Mouse (Mus musculus) liver, embryonic 16.5 days (tissue): ENCODE measurements around the gene Snai3. TPM values are rescaled to one million over a fixed set of nuclear protein-coding genes. Genes with fewer than 3 reads are reported as not detected.

Source experiments
- ATAC-seq: fragments of 200-750 bp; cut with Nextera tagmentation; 2 replicates; pipeline ENCODE4 v1.8.0; 2017; ENCODE audit warnings: low read depth, mild to moderate bottlenecking, moderate number of reproducible peaks, moderate library complexity
- H3K27ac ChIP-seq: fragments of 300-500 bp; sonication (generic); 2 replicates; pipeline ENCODE4 v1.5.1; 2014; ENCODE audit warnings: mild to moderate bottlenecking, low read length
- H3K27me3 ChIP-seq: fragments of 300-500 bp; sonication (generic); 2 replicates; pipeline ENCODE4 v1.6.1; 2014; ENCODE audit warnings: low read depth, low read length, mixed read lengths; ENCODE audit not compliant: control insufficient read depth, insufficient read depth
- H3K36me3 ChIP-seq: fragments of 300-500 bp; sonication (generic); 2 replicates; pipeline ENCODE4 v1.6.1; 2014; ENCODE audit warnings: mild to moderate bottlenecking; ENCODE audit not compliant: control insufficient read depth, insufficient read depth
- H3K4me1 ChIP-seq: fragments of 300-500 bp; sonication (generic); 2 replicates; pipeline ENCODE4 v1.6.1; 2014; ENCODE audit warnings: low read depth, low read length, mixed read lengths; ENCODE audit not compliant: control insufficient read depth
- H3K4me2 ChIP-seq: fragments of 300-500 bp; sonication (generic); 2 replicates; pipeline ENCODE4 v1.6.1; 2014; ENCODE audit warnings: low read depth, low read length, mixed read lengths
- H3K4me3 ChIP-seq: fragments of 300-500 bp; sonication (generic); 2 replicates; pipeline ENCODE4 v1.5.1; 2014; ENCODE audit warnings: low read depth, mild to moderate bottlenecking, low read length
- H3K9ac ChIP-seq: fragments of 300-500 bp; sonication (generic); 2 replicates; pipeline ENCODE4 v1.6.1; 2014; ENCODE audit warnings: low read depth, low read length
- H3K9me3 ChIP-seq: fragments of 300-500 bp; sonication (generic); replicated peaks from 2 replicates; pipeline ENCODE4 v1.6.1; 2016; ENCODE audit warnings: low read length; ENCODE audit not compliant: control insufficient read depth
- WGBS: fragments of 180-500 bp; shearing (Covaris S2); extraction: QIAGEN DNeasy Blood & Tissue Kit; methylation state at CpG from one replicate; pipeline ENCODE4 v1.1.7; 2014; ENCODE audit not compliant: insufficient replicate concordance; 5-methylcytosine and 5-hydroxymethylcytosine counted together
- polyA plus RNA-seq: library from polyadenylated mRNA; unstranded; fragments of >200 nt; fragmentation: Nextera tagmentation; extraction: Ambion mirVana; gene quantifications from 2 replicates; pipeline ENCODE4 v1.2.1, GENCODE M21; 2015

The Snai3 gene
- polyA plus RNA-seq, 1 experiment from 2014 or later = 0.40 TPM

- Histone ChIP-seq H3K27me3 (no peaks in the 10 kb centered on the region), H3K4me3 (no peak overlapping the region), H3K9me3 (no peaks in the 10 kb centered on the region), H3K4me1 (no peaks in the 10 kb centered on the region; the same call in 1 of the 2 replicates), H3K36me3 (no peaks in the 10 kb centered on the region), H3K4me2 (no peak overlapping the region), H3K9ac (no peak overlapping the region), H3K27ac (no peak overlapping the region)
- ATAC-seq = no peak
- WGBS = 59% methylated on average over 7 of the region's 7 CpGs
Measured at GRCm38 (mm10) chr8:122451161-122451703, 9.3 kb downstream of the Snai3 start.

GRCm38 (mm10) chr8:122445203-122445602, 15.3 kb downstream of the Snai3 start:
- H3K27ac ChIP-seq = no peak overlapping the region

GRCm38 (mm10) chr8:122444058-122444748, 16.3 kb downstream of the Snai3 start:
- WGBS = 8% methylated on average over 19 of the region's 19 CpGs
- Histone ChIP-seq H3K4me3 (peak overlapping the region; percentile 87), H3K9ac (peak overlapping the region; percentile 89), H3K27ac (peak overlapping the region; percentile 93), H3K4me1 (peaks cover 29% of the 10 kb centered on the region), H3K4me2 (peak overlapping the region; percentile 99), H3K27me3 (no peaks in the 10 kb centered on the region), H3K9me3 (no peaks in the 10 kb centered on the region), H3K36me3 (no peaks in the 10 kb centered on the region; the same call in 1 of the 2 replicates)
- ATAC-seq = peak; percentile 23

More at GRCm38 (mm10) chr8:122445203-122445602, 15.3 kb downstream of the Snai3 start:
- Histone ChIP-seq H3K9ac (no peak overlapping the region), H3K27me3 (no peaks in the 10 kb centered on the region), H3K9me3 (no peaks in the 10 kb centered on the region), H3K4me1 (peaks cover 29% of the 10 kb centered on the region), H3K36me3 (no peaks in the 10 kb centered on the region), H3K4me3 (no peak overlapping the region), H3K4me2 (no peak overlapping the region)
- ATAC-seq = no peak
- WGBS = 53% methylated on average over 3 of the region's 3 CpGs

GRCm38 (mm10) chr8:122443262-122444006, 17.1 kb downstream of the Snai3 start, which contains the start of gene Mvd:
Gene Mvd (minus strand): TSS chr8:122443422.
- Histone ChIP-seq H3K36me3 (no peaks in the 10 kb centered on the region; the same call in 1 of the 2 replicates), H3K4me3 (peak within 1 kb of the TSS; percentile 87), H3K9ac (peak within 1 kb of the TSS; percentile 89), H3K27ac (peak within 1 kb of the TSS; percentile 93), H3K4me2 (peak within 1 kb of the TSS; percentile 99), H3K4me1 (peaks cover 29% of the 10 kb centered on the region), H3K27me3 (no peaks in the 10 kb centered on the region), H3K9me3 (no peaks in the 10 kb centered on the region)
- WGBS = under 1% methylated on average over 47 of the region's 47 CpGs
- peak; percentile 98 for ATAC-seq

GRCm38 (mm10) chr8:122442781-122443180, 17.8 kb downstream of the Snai3 start:
- ATAC-seq = no peak
- H3K9me3 ChIP-seq = no peaks in the 10 kb centered on the region
- peak overlapping the region; percentile 66 for H3K27ac ChIP-seq
- peaks cover 29% of the 10 kb centered on the region for H3K4me1 ChIP-seq
- H3K4me3 ChIP-seq = peak overlapping the region; percentile 87
- no peaks in the 10 kb centered on the region; the same call in 1 of the 2 replicates for H3K36me3 ChIP-seq
- peak overlapping the region; percentile 71 for H3K9ac ChIP-seq
- peak overlapping the region; percentile 99 for H3K4me2 ChIP-seq
- H3K27me3 ChIP-seq = no peaks in the 10 kb centered on the region
- WGBS = under 1% methylated on average over 12 of the region's 12 CpGs

GRCm38 (mm10) chr8:122442356-122442755, 18.2 kb downstream of the Snai3 start:
- no peak for ATAC-seq
- WGBS = 49% methylated on average over 7 of the region's 7 CpGs
- H3K4me1 ChIP-seq = peaks cover 29% of the 10 kb centered on the region

GRCm38 (mm10) chr8:122441326-122441725, 19.2 kb downstream of the Snai3 start:
- Histone ChIP-seq H3K27me3 (no peaks in the 10 kb centered on the region), H3K4me1 (peaks cover 29% of the 10 kb centered on the region), H3K4me3 (no peak overlapping the region), H3K4me2 (no peak overlapping the region), H3K27ac (no peak overlapping the region), H3K9ac (no peak overlapping the region), H3K36me3 (no peaks in the 10 kb centered on the region; the same call in 1 of the 2 replicates), H3K9me3 (no peaks in the 10 kb centered on the region)
- 82% methylated on average over 1 of the region's 1 CpGs for WGBS
- no peak for ATAC-seq

More at GRCm38 (mm10) chr8:122442356-122442755, 18.2 kb downstream of the Snai3 start:
- H3K4me2 ChIP-seq = peak overlapping the region; percentile 99
- H3K9me3 ChIP-seq = no peaks in the 10 kb centered on the region
- H3K27ac ChIP-seq = no peak overlapping the region
- H3K4me3 ChIP-seq = peak overlapping the region; percentile 87
- H3K36me3 ChIP-seq = no peaks in the 10 kb centered on the region; the same call in 1 of the 2 replicates
- H3K9ac ChIP-seq = peak overlapping the region; percentile 71
- H3K27me3 ChIP-seq = no peaks in the 10 kb centered on the region

GRCm38 (mm10) chr8:122439336-122439735, 21.2 kb downstream of the Snai3 start:
- H3K27me3 ChIP-seq = no peaks in the 10 kb centered on the region
- H3K9me3 ChIP-seq = peaks cover 2% of the 10 kb centered on the region
- WGBS = 90% methylated on average over 16 of the region's 16 CpGs
- H3K36me3 ChIP-seq = peaks cover 4% of the 10 kb centered on the region; the same call in 1 of the 2 replicates
- peaks cover 12% of the 10 kb centered on the region for H3K4me1 ChIP-seq
- H3K9ac ChIP-seq = no peak overlapping the region
- no peak overlapping the region for H3K27ac ChIP-seq
- H3K4me2 ChIP-seq = no peak overlapping the region
- no peak overlapping the region for H3K4me3 ChIP-seq
- ATAC-seq = no peak
